Mouse (Mus musculus) E14TG2a.4 (cell line): ENCODE data around the gene Patl1.

Experiments used
- CTCF ChIP-seq: conservative IDR thresholded peaks from 2 replicates; pipeline ENCODE4 v1.5.1; 2014; ENCODE audit warnings: low read length
- NANOG ChIP-seq: IDR thresholded peaks from 2 replicates; pipeline ENCODE4 v1.6.1; 2014; ENCODE audit warnings: borderline replicate concordance, low read length, mixed read lengths

DNA sequence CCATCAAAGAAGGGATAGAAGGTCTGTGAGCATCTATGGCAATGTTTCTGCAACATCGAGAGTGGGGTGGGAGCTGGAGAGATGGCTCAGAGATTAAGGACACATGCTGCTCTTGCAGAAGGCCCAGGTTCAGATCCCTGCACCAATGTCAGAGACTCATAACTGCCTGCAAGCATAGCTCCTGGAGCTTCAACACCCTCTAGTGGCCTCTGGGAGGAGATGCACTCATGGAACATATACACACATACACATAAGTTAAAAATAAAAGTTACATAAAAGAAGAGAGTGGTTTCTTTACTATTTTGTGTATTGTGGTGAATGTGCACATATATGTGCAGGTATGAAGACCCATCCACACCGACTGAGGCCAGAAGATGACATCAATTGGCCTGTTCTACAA, 44.4 kb upstream of the Patl1 start:
- peak; percentile 76 for TF ChIP-seq CTCF
- TF ChIP-seq NANOG = no peak
